Mouse (Mus musculus) adrenal gland, postnatal 36 days (tissue): ENCODE results near the gene Taf11. TPM values are rescaled to one million over a fixed set of nuclear protein-coding genes. Genes with fewer than 3 reads are reported as not detected.

ENCODE experiments used
- DNase-seq, 2 experiments: peaks; one replicate each; pipeline ENCODE4 v3.0.0; 2021; ENCODE audit warnings: mixed read lengths in 1 of 2
- total RNA-seq, 2 experiments: library from RNA; stranded (reverse); gene quantifications; 2 replicates each; pipeline ENCODE4 v1.2.3; 2021

Taf11 gene
- total RNA-seq, 2 experiments from 2014 or later: 29.5 to 31.4 TPM

GRCm38 (mm10) chr17:27856265-27856797 lies 53.3 kb downstream of the Taf11 start, which contains the start of gene Uhrf1bp1:
Gene Uhrf1bp1 (plus strand): TSS chr17:27856441.
- DNase-seq: peak; percentile 89 to 94

Other genes starting within 250 kb of the Taf11 start
- under 1 TPM in 1 of 2 experiments, not detected in 1; 0.16 TPM for gene Spdef, start 180.9 kb downstream of the Taf11 start, total RNA-seq
- 100 to 1,000 TPM; 160 to 185 TPM for gene D17Wsu92e, start 89.2 kb downstream of the Taf11 start, total RNA-seq
- 10 to 100 TPM; 84.2 to 85.8 TPM for gene Snrpc, start 71.7 kb downstream of the Taf11 start, total RNA-seq
- gene Uhrf1bp1, start 53.4 kb downstream of the Taf11 start, total RNA-seq: 10 to 100 TPM; 26.8 to 33.4 TPM
- 10 to 100 TPM; 22.3 to 27.7 TPM for gene Anks1, start 538 bp downstream of the Taf11 start, total RNA-seq
- not detected for gene Tcp11, start 170.8 kb upstream of the Taf11 start, total RNA-seq
- gene Scube3, start 232.3 kb upstream of the Taf11 start, total RNA-seq: 10 to 100 TPM; 14.5 to 16.0 TPM